Mouse (Mus musculus): ENCODE measurements around the gene Sec14l1. TPM values are rescaled to one million over a fixed set of nuclear protein-coding genes. Genes with fewer than 3 reads are reported as not detected.
A peak's percentile ranks its signal among the peaks of the same experiment; 100 is the strongest.

Sec14l1 gene
- polyA plus RNA-seq, 1 experiment = 30.1 TPM

DNA sequence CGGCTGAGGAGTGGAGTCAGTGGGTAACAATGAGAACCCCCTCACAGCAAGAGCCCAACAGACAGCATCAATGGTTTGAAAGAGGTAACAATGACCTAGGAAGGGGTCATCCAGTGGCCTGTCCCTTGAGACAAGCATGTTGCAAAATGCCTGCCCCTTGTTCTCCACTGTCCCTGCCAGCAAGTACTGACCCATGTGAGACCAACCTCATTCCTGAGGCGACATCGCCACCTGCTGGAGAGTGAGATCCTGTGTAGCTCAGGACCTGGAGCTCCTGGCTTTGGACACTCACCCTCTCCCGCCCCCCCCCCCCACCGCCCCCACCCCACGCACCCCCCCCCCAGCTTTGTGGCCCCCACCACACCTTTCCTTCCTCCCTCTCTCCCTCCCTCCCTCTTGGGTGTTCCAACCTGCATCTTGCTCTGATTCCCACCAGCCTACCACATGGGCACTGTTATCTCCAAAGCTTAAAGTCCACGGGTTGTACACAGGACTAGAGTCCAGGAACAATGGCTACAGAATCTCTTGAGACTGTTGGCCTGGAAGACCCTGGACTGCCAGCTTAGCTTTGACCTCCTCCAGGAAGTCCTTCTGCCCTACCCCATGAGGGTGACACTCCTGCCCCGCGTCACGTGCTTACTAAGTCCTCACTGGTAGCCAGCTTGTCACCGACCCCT is 62.5 kb downstream of the Sec14l1 start:
- no peaks in the 10 kb centered on the region for H3K4me1 ChIP-seq (ENCODE audit: control insufficient read depth, insufficient read depth, insufficient read length)
- H3K27me3 ChIP-seq (ENCODE audit: control insufficient read depth, insufficient read depth, low read length) = no peaks in the 10 kb centered on the region
- WGBS = 59% methylated on average over 8 of the region's 11 CpGs
- DNase-seq (ENCODE audit: low read depth in 1 of 2, low spot score in 2 of 2) = peak; percentile 56 to 83
- H3K27ac ChIP-seq (ENCODE audit: insufficient read depth, low read length) = no peak overlapping the region
- H3K36me3 ChIP-seq (ENCODE audit: control insufficient read depth, insufficient read depth, low read length) = no peaks in the 10 kb centered on the region
- H3K4me3 ChIP-seq (ENCODE audit: extremely low read depth, insufficient read depth, insufficient read length) = no peak overlapping the region
- TF ChIP-seq POLR2A (IDR thresholded peaks at IDR 0.05; ENCODE audit: low read depth, low read length) (no peak), CTCF (IDR thresholded peaks at IDR 0.05; ENCODE audit: extremely low read depth, insufficient read depth, insufficient read length, insufficient replicate concordance) (peak; percentile 97)

DNA sequence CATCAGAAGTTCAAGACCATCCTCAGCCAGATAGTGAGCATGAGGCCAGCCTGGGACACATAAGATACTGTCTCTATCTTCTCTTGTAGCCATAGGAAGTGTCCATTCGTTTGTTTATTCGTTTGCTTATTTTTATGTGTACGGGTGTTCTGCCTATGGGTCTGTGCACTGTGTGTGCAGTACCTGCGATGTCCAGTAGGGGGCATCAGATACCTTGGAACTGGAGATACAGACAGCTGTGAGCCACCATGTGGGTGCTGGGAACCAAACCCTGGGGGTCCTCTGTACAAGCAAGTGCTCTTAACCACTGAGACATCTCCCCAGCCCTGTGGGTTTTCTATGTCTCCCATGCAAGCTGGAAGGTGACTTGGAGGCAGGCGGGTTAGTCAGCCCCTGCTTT is 64.9 kb downstream of the Sec14l1 start:
- Histone ChIP-seq H3K4me3 (ENCODE audit: extremely low read depth, insufficient read depth, insufficient read length) (no peak overlapping the region), H3K36me3 (ENCODE audit: control insufficient read depth, insufficient read depth, low read length) (no peaks in the 10 kb centered on the region), H3K27me3 (ENCODE audit: control insufficient read depth, insufficient read depth, low read length) (no peaks in the 10 kb centered on the region), H3K4me1 (ENCODE audit: control insufficient read depth, insufficient read depth, insufficient read length) (no peaks in the 10 kb centered on the region), H3K27ac (ENCODE audit: insufficient read depth, low read length) (no peak overlapping the region)
- no peak for DNase-seq (ENCODE audit: low read depth in 1 of 2, low spot score in 2 of 2)
- WGBS = 79% methylated on average over 5 of the region's 5 CpGs
- TF ChIP-seq CTCF (IDR thresholded peaks at IDR 0.05; ENCODE audit: extremely low read depth, insufficient read depth, insufficient read length, insufficient replicate concordance) (peak; percentile 10; the same call in 1 of the 2 replicates), POLR2A (IDR thresholded peaks at IDR 0.05; ENCODE audit: low read depth, low read length) (no peak)

DNA sequence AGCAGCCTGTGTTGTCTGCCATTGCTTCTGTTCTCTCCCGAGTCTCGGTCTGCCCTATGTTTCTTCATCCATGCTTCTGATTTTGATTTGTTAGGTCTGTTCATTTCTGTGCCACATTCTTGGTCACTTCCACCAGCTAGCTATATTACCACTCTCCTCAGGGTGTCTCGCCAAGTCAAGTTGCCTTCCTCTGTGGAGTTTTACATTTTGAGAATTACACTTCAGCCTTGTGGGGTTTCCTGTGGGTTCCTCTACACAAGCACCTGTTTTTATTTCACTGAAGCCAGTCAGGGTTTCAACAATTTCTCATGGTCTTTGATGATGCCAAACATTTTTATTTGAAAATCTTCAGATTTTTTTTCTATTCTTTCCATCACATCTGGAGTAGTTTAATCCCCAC is 67.8 kb downstream of the Sec14l1 start:
- TF ChIP-seq POLR2A (IDR thresholded peaks at IDR 0.05; ENCODE audit: low read depth, low read length) (no peak), CTCF (IDR thresholded peaks at IDR 0.05; ENCODE audit: extremely low read depth, insufficient read depth, insufficient read length, insufficient replicate concordance) (no peak)
- no peak overlapping the region for H3K27ac ChIP-seq (ENCODE audit: insufficient read depth, low read length)
- no peaks in the 10 kb centered on the region for H3K36me3 ChIP-seq (ENCODE audit: control insufficient read depth, insufficient read depth, low read length)
- 55% methylated on average over 3 of the region's 3 CpGs for WGBS
- H3K4me3 ChIP-seq (ENCODE audit: extremely low read depth, insufficient read depth, insufficient read length) = no peak overlapping the region
- no peak for DNase-seq (ENCODE audit: low read depth in 1 of 2, low spot score in 2 of 2)
- no peaks in the 10 kb centered on the region for H3K4me1 ChIP-seq (ENCODE audit: control insufficient read depth, insufficient read depth, insufficient read length)
- no peaks in the 10 kb centered on the region for H3K27me3 ChIP-seq (ENCODE audit: control insufficient read depth, insufficient read depth, low read length)

DNA sequence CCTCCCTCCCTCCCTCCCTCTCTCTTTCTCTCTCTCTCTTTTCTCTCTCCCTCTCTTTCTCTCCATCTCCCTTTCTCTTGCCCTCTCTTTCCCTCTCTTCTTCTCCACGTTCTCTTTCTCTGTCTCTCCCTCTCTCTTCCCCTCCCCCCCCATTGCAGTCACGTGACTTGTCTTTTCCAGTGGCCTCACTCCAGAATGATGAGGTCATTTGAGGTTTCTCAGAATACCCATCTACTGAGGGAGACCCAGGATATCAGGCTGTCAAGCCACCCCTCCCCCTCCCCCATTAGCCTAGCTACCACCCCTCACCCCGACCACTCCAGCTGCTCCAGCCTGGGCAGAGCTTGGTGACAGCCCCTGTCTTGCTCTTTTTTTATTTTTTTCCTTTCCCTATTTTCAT is 68.3 kb downstream of the Sec14l1 start:
- 88% methylated on average over 2 of the region's 3 CpGs for WGBS
- Histone ChIP-seq H3K27me3 (ENCODE audit: control insufficient read depth, insufficient read depth, low read length) (no peaks in the 10 kb centered on the region), H3K4me1 (ENCODE audit: control insufficient read depth, insufficient read depth, insufficient read length) (no peaks in the 10 kb centered on the region), H3K27ac (ENCODE audit: insufficient read depth, low read length) (no peak overlapping the region), H3K36me3 (ENCODE audit: control insufficient read depth, insufficient read depth, low read length) (no peaks in the 10 kb centered on the region), H3K4me3 (ENCODE audit: extremely low read depth, insufficient read depth, insufficient read length) (no peak overlapping the region)
- DNase-seq (ENCODE audit: low read depth in 1 of 2, low spot score in 2 of 2) = no peak
- TF ChIP-seq CTCF (IDR thresholded peaks at IDR 0.05; ENCODE audit: extremely low read depth, insufficient read depth, insufficient read length, insufficient replicate concordance) (no peak), POLR2A (IDR thresholded peaks at IDR 0.05; ENCODE audit: low read depth, low read length) (no peak)

DNA sequence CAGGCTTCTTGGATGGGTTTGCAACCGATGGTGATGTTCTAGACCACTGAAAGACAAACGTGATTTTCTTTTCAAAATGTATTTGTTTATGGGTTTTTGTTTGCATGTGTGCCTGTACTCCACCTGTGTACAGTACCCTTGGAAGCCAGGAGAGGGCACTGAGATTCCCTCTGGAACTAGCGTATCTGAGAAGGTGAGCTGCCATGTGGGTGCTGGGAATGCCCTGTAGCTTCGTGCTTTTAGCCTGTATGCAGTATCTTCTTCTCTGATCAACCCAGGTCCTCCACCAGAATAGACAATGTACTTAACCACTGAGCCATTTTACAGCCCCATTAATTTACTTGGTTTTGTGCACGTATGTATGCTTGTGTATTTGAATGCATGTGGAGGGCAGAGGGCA is 68.9 kb downstream of the Sec14l1 start:
- H3K36me3 ChIP-seq (ENCODE audit: control insufficient read depth, insufficient read depth, low read length) = no peaks in the 10 kb centered on the region
- no peaks in the 10 kb centered on the region for H3K4me1 ChIP-seq (ENCODE audit: control insufficient read depth, insufficient read depth, insufficient read length)
- H3K4me3 ChIP-seq (ENCODE audit: extremely low read depth, insufficient read depth, insufficient read length) = no peak overlapping the region
- no peak for DNase-seq (ENCODE audit: low read depth in 1 of 2, low spot score in 2 of 2)
- H3K27me3 ChIP-seq (ENCODE audit: control insufficient read depth, insufficient read depth, low read length) = no peaks in the 10 kb centered on the region
- H3K27ac ChIP-seq (ENCODE audit: insufficient read depth, low read length) = no peak overlapping the region
- TF ChIP-seq POLR2A (IDR thresholded peaks at IDR 0.05; ENCODE audit: low read depth, low read length) = no peak
- TF ChIP-seq CTCF (IDR thresholded peaks at IDR 0.05; ENCODE audit: extremely low read depth, insufficient read depth, insufficient read length, insufficient replicate concordance) = no peak
- 85% methylated on average over 5 of the region's 5 CpGs for WGBS

DNA sequence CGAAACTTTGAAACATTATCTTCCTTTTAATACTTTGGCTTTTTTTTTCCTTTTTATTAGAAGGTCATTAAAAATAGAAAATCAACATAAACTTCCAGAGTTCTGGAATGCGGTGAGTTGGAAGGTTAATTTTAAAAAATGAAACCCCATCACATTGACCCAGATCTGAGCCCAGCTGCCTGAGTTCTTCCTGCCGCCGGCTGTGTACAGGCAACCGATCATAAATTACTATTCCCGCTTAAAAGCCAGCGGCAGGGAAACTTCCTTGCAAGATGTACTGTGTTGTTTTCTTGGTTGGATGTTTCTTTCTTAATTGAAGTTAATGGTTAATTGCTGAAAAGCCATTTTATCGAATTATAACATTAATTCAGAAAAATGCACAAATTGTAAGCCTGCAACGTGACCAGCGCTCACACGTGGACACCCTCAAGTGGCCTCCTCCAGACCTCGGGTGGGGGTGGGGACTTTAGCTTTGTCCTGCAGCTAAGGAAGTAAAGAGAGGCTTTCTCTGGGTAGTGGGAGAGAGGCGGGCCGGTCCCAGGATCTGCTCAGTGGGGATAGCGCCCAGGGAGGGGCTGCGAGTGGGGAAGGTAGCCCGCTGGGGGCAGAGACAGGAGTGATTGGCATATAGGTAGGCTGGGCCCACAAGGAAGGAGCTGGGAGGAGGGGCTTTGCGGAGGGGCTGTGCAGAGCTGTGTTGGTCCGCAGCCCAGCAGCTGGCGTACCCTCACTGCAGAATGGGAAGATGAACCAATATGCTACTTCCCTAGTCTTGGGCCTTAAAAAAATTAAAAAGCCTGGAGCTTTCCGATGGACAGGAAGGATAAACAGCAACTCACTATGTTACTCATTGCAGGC is 70.3 kb downstream of the Sec14l1 start:
- DNase-seq (ENCODE audit: low read depth in 1 of 2, low spot score in 2 of 2) = no peak
- H3K4me1 ChIP-seq (ENCODE audit: control insufficient read depth, insufficient read depth, insufficient read length) = no peaks in the 10 kb centered on the region
- no peaks in the 10 kb centered on the region for H3K27me3 ChIP-seq (ENCODE audit: control insufficient read depth, insufficient read depth, low read length)
- no peak overlapping the region for H3K27ac ChIP-seq (ENCODE audit: insufficient read depth, low read length)
- no peaks in the 10 kb centered on the region for H3K36me3 ChIP-seq (ENCODE audit: control insufficient read depth, insufficient read depth, low read length)
- 56% methylated on average over 21 of the region's 21 CpGs for WGBS
- H3K4me3 ChIP-seq (ENCODE audit: extremely low read depth, insufficient read depth, insufficient read length) = no peak overlapping the region
- no peak for TF ChIP-seq CTCF (IDR thresholded peaks at IDR 0.05; ENCODE audit: extremely low read depth, insufficient read depth, insufficient read length, insufficient replicate concordance)
- TF ChIP-seq POLR2A (IDR thresholded peaks at IDR 0.05; ENCODE audit: low read depth, low read length) = no peak

DNA sequence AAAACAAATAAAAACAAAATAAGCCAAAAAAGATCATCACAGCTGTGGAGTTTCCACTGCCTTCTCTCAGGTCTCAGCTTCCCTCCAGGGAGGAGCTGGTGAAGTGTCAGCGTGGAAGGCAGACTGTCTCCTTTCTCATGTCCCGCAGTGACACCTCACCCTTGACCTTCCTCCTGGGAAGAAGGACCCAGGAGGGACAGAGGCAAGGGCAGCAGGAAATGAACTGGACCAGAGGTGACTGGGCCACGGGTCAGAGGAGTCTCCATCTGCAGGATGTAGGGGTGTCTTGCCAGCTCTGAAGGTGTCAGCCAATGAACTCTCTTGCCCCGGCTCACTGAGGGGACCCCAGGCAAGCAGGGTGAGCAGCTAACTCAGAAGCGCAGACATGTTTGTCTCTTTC is 76.6 kb downstream of the Sec14l1 start:
- no peak for DNase-seq (ENCODE audit: low read depth in 1 of 2, low spot score in 2 of 2)
- 75% methylated on average over 5 of the region's 5 CpGs for WGBS
- Histone ChIP-seq H3K27me3 (ENCODE audit: control insufficient read depth, insufficient read depth, low read length) (no peaks in the 10 kb centered on the region), H3K36me3 (ENCODE audit: control insufficient read depth, insufficient read depth, low read length) (no peaks in the 10 kb centered on the region), H3K4me1 (ENCODE audit: control insufficient read depth, insufficient read depth, insufficient read length) (no peaks in the 10 kb centered on the region), H3K27ac (ENCODE audit: insufficient read depth, low read length) (no peak overlapping the region), H3K4me3 (ENCODE audit: extremely low read depth, insufficient read depth, insufficient read length) (no peak overlapping the region)
- TF ChIP-seq CTCF (IDR thresholded peaks at IDR 0.05; ENCODE audit: extremely low read depth, insufficient read depth, insufficient read length, insufficient replicate concordance) = no peak
- no peak for TF ChIP-seq POLR2A (IDR thresholded peaks at IDR 0.05; ENCODE audit: low read depth, low read length)

Measured in spleen, adult 2 months (tissue).